Mouse (Mus musculus) C2C12 (cell line): Measurements from ENCODE around the gene Cdhr4. TPM values are rescaled to one million over a fixed set of nuclear protein-coding genes. Genes with fewer than 3 reads are reported as not detected.

Experiments
- H3K27me3 ChIP-seq: one replicate; pipeline ENCODE4 v1.6.1; 2011; ENCODE audit not compliant: control insufficient read depth, insufficient read depth, insufficient read length
- H3K36me3 ChIP-seq: one replicate; pipeline ENCODE4 v1.6.1; 2011; ENCODE audit not compliant: control insufficient read depth, insufficient read depth
- H3K4me3 ChIP-seq: one replicate; pipeline ENCODE4 v1.5.1; 2011; ENCODE audit warnings: mild to moderate bottlenecking, control low read depth; ENCODE audit not compliant: poor library complexity, insufficient read depth, severe bottlenecking
- H3K79me2 ChIP-seq: one replicate; pipeline ENCODE4 v1.6.1; 2011; ENCODE audit not compliant: control insufficient read depth, insufficient read depth
- H3K79me3 ChIP-seq: one replicate; pipeline ENCODE4 v1.6.1; 2011; ENCODE audit warnings: low read depth, control low read depth
- H3ac ChIP-seq: one replicate; pipeline ENCODE3; 2011; ENCODE audit warnings: low read depth; ENCODE audit not compliant: control insufficient read depth, insufficient read length
- CEBPB ChIP-seq: IDR thresholded peaks from one replicate; pipeline ENCODE4 v1.6.1; 2011; ENCODE audit warnings: low read depth, mild to moderate bottlenecking, control low read depth, moderate library complexity
- CTCF ChIP-seq: IDR thresholded peaks from one replicate; pipeline ENCODE4 v1.5.1; 2011; ENCODE audit not compliant: control insufficient read depth, insufficient read depth, insufficient read length
- FOSL1 ChIP-seq: IDR thresholded peaks from one replicate; pipeline ENCODE4 v1.8.0; 2011; ENCODE audit warnings: mild to moderate bottlenecking, low read length; ENCODE audit not compliant: poor library complexity, insufficient read depth, severe bottlenecking
- MAX ChIP-seq: IDR thresholded peaks from one replicate; pipeline ENCODE4 v1.6.1; 2011; ENCODE audit warnings: mild to moderate bottlenecking, control low read depth
- MYOD1 ChIP-seq: IDR thresholded peaks from one replicate; pipeline ENCODE4 v1.6.1; 2011; ENCODE audit warnings: low read depth; ENCODE audit not compliant: control insufficient read depth, insufficient read length
- MYOG ChIP-seq: IDR thresholded peaks from one replicate; pipeline ENCODE4 v1.6.1; 2011; ENCODE audit not compliant: control insufficient read depth, insufficient read length; ENCODE audit errors: extremely low read depth
- USF1 ChIP-seq: IDR thresholded peaks from one replicate; pipeline ENCODE4 v1.6.1; 2011; ENCODE audit warnings: low read depth, mild to moderate bottlenecking, control low read depth, moderate library complexity
- polyA plus RNA-seq: library from polyadenylated mRNA; unstranded; fragments of >200 nt; fragmentation: generic; extraction: Trizol; gene quantifications from one replicate; pipeline ENCODE4 v1.2.1, GENCODE M21; 2012; ENCODE audit warnings: missing spikeins

Gene Cdhr4
- polyA plus RNA-seq, 1 experiment = not detected

GRCm38 (mm10) chr9:107981684-107982605 is 10.4 kb upstream of the Cdhr4 start:
- Histone ChIP-seq H3K79me2 (no peaks in the 10 kb centered on the region), H3K27me3 (no peaks in the 10 kb centered on the region), H3ac (no peak overlapping the region), H3K36me3 (no peaks in the 10 kb centered on the region), H3K79me3 (no peaks in the 10 kb centered on the region), H3K4me3 (no peak overlapping the region)
- TF ChIP-seq MAX (no peak), CEBPB (no peak), CTCF (no peak), MYOG (no peak), MYOD1 (no peak), USF1 (no peak), FOSL1 (no peak)

GRCm38 (mm10) chr9:107982681-107983346 is 9.5 kb upstream of the Cdhr4 start, which contains the start of gene Gm20661:
Gm20661 (plus strand) TSS chr9:107983058.
- no peaks in the 10 kb centered on the region for H3K27me3 ChIP-seq

GRCm38 (mm10) chr9:107983421-107983890 is 8.8 kb upstream of the Cdhr4 start:
- Histone ChIP-seq H3K79me3 (no peaks in the 10 kb centered on the region), H3K79me2 (no peaks in the 10 kb centered on the region), H3ac (no peak overlapping the region), H3K4me3 (no peak overlapping the region), H3K36me3 (no peaks in the 10 kb centered on the region), H3K27me3 (no peaks in the 10 kb centered on the region)
- no peak for TF ChIP-seq CTCF
- no peak for TF ChIP-seq CEBPB
- no peak for TF ChIP-seq USF1
- no peak for TF ChIP-seq MYOG
- TF ChIP-seq MYOD1 = no peak
- TF ChIP-seq MAX = no peak
- no peak for TF ChIP-seq FOSL1

More at GRCm38 (mm10) chr9:107982681-107983346, 9.5 kb upstream of the Cdhr4 start, which contains the start of gene Gm20661:
- no peak within 1 kb of the TSS for H3K4me3 ChIP-seq
- H3ac ChIP-seq = no peak within 1 kb of the TSS
- H3K79me2 ChIP-seq = no peaks in the 10 kb centered on the region
- no peaks in the 10 kb centered on the region for H3K79me3 ChIP-seq
- no peaks in the 10 kb centered on the region for H3K36me3 ChIP-seq
- TF ChIP-seq USF1 (no peak), MAX (no peak), MYOD1 (no peak), FOSL1 (no peak), CTCF (no peak), CEBPB (no peak), MYOG (no peak)

GRCm38 (mm10) chr9:107984052-107984753 is 8.1 kb upstream of the Cdhr4 start:
- Histone ChIP-seq H3K27me3 (no peaks in the 10 kb centered on the region), H3K79me3 (no peaks in the 10 kb centered on the region), H3ac (no peak overlapping the region), H3K36me3 (no peaks in the 10 kb centered on the region), H3K4me3 (no peak overlapping the region), H3K79me2 (no peaks in the 10 kb centered on the region)
- no peak for TF ChIP-seq FOSL1
- no peak for TF ChIP-seq MYOG
- TF ChIP-seq USF1 = no peak
- TF ChIP-seq CTCF = no peak
- no peak for TF ChIP-seq CEBPB
- TF ChIP-seq MAX = no peak
- no peak for TF ChIP-seq MYOD1

GRCm38 (mm10) chr9:107984754-107985055 is 7.6 kb upstream of the Cdhr4 start:
- Histone ChIP-seq H3K79me2 (no peaks in the 10 kb centered on the region), H3K36me3 (no peaks in the 10 kb centered on the region), H3K4me3 (no peak overlapping the region), H3ac (no peak overlapping the region), H3K27me3 (no peaks in the 10 kb centered on the region), H3K79me3 (no peaks in the 10 kb centered on the region)
- TF ChIP-seq FOSL1 (no peak), MYOG (no peak), MYOD1 (no peak), USF1 (no peak), CTCF (no peak), MAX (no peak), CEBPB (no peak)
